Mouse (Mus musculus): Measurements from ENCODE around the gene Gm266. TPM values are rescaled to one million over a fixed set of nuclear protein-coding genes. Genes with fewer than 3 reads are reported as not detected.

Gm266 gene
- total RNA-seq, 2 experiments from 2014 or later, result not detected

DNA sequence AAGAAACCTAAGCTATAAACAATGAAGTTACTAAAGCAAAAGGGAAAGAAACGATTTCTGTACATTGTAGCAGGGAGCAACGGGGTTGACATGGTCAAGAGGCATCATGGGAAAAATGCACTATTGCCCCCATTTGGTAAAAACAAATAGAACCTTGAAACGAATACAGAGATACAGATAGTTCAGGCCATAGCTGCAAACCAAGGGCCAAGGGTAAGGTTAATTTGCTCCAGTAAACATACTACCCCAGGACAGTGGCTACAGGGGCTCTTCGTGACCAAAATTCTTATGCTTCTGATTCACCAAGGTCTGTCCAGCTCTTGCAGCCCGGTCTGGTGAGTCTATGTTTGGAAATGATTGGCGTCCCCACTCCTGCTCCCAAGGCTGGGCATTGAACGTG lies 22.1 kb downstream of the Gm266 start:
- ATAC-seq (replicated peaks; ENCODE audit: low FRiP score, low TSS enrichment, poor library complexity, severe bottlenecking), result no peak

DNA sequence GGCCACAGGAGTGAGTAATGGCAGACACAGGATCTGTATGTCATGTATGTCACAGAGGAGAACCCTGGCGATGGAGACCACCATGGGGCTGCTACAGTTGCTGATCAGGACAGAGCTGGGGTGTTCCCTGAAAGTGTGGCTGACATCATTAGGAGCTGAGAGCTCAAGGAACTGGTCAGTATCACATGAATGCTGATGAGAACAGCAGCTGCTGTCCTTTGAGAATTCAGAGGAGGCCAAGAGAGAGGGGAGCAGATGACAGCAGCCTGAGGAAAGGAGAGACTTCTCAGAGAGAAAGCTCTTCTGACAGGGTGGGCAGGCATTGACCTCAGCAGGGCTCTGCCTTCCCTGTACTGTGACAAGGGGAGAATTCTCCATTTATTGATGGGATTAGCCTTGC lies 27.9 kb downstream of the Gm266 start:
- no peak for ATAC-seq (replicated peaks; ENCODE audit: low FRiP score, low TSS enrichment, poor library complexity, severe bottlenecking)

- ATAC-seq (replicated peaks; ENCODE audit: low FRiP score, low TSS enrichment, poor library complexity, severe bottlenecking), result no peak
Measured at GRCm38 (mm10) chr12:111455860-111456259, 29.8 kb downstream of the Gm266 start.

- ATAC-seq (replicated peaks; ENCODE audit: low FRiP score, low TSS enrichment, poor library complexity, severe bottlenecking), result 0 out of 2 replicates have a peak, but pooled peaks have one; percentile 2
Measured at GRCm38 (mm10) chr12:111455311-111455846, 30.2 kb downstream of the Gm266 start.

- ATAC-seq (replicated peaks; ENCODE audit: low FRiP score, low TSS enrichment, poor library complexity, severe bottlenecking), result no peak
Measured at GRCm38 (mm10) chr12:111454543-111455280, 30.9 kb downstream of the Gm266 start.

DNA sequence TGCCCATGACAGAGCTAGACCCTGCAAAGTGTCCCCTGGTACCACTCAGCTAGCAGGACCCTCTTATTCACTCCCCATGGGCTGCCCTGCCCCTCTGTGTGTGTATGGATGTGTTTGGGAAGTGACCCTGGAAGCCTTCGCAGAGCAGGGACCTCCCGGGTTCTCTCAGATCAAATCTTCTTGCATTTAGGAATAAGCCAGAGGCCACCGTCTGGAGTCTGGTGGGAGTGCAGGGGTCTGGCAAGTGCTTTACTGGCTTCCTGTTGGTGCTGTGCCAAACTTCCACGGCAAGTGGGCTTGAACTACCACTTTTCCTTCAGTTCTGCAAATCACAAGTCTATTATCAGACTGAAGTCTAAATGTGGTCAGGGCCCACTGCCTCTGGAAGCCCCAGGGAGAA lies 31.6 kb downstream of the Gm266 start:
- ATAC-seq (replicated peaks; ENCODE audit: low FRiP score, low TSS enrichment, poor library complexity, severe bottlenecking), result no peak

DNA sequence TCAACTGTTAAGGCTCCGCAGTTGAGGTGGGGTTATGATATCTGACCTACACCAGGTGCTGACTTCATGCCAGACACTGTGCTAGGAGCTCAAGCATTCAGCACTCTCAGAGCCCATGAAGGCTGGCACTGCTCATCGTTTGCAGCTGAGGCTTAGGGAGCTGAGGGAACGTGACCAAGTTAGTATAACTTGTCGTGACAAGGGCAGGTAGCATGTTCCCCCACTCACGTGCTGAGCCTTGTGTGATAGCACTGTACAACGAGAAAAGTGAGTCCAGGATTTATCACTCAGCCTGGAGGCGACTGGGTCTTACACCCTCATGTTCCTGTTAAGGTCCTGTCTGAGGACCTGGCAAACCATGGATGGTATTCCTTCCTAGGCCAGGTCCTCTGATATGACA lies 34.1 kb downstream of the Gm266 start:
- no peak for ATAC-seq (replicated peaks; ENCODE audit: low FRiP score, low TSS enrichment, poor library complexity, severe bottlenecking)

DNA sequence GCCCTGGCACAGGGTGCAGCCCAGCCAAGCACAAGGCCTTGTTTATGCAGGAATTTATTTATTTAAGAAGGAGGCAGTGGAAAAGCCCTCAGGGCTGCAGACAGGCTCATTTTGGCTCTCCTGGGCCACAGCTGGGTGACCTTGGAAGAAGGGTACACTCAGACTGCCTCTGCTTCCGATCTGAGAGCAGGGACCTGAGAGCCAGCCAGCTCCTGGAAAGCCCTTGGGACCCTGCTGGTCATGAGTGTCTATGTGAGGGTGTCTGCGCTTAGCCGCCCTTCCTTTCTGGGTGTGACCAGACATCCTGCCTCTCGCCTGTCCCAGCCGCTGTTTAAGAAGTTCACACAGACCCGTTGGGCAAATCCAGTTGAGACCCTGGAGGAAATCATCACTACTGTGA lies 35.3 kb downstream of the Gm266 start:
- ATAC-seq (replicated peaks; ENCODE audit: low FRiP score, low TSS enrichment, poor library complexity, severe bottlenecking), result no peak

DNA sequence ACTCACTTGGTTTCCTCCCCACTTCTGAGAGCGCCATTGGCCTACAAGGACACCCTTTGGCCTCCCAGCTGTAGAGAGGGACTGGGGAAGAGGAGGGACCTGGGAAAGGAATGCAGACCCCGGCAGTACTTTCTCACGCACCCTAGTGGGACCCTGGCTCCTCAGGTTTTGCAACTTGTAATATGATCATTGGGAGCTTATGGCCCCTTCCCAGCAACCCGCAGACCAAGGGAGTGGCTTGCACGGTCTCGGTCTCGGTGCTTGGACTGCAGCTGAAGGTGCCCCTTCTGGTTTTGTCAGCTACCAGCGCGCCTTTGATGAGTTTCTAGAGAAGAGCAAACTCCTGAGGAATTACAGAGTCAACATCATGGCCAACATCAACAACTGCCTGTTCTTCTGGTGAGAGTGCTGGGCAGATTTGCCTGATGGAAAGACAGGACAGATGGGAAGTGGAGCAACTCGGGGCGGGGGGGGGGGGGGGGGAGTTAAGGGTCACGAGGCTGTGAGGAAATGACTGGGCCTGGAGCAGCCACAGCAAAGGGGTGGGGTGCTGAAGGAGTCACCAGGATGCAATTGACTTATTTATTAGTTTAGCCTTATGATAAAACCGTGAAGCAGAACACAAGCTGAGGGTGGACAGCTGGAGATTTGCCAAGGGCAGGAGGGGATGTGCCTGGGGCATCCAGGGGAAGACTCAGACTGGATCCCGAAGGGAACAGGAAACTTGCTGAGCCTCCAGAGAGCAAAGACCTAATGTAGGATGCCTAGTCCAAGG lies 36.5 kb downstream of the Gm266 start:
- no peak for ATAC-seq (replicated peaks; ENCODE audit: low FRiP score, low TSS enrichment, poor library complexity, severe bottlenecking)

- ATAC-seq (replicated peaks; ENCODE audit: low FRiP score, low TSS enrichment, poor library complexity, severe bottlenecking), result no peak
Measured at GRCm38 (mm10) chr12:111447898-111448760, 37.5 kb downstream of the Gm266 start.

GRCm38 (mm10) chr12:111447350-111447749 lies 38.3 kb downstream of the Gm266 start:
- ATAC-seq (replicated peaks; ENCODE audit: low FRiP score, low TSS enrichment, poor library complexity, severe bottlenecking), result no peak

DNA sequence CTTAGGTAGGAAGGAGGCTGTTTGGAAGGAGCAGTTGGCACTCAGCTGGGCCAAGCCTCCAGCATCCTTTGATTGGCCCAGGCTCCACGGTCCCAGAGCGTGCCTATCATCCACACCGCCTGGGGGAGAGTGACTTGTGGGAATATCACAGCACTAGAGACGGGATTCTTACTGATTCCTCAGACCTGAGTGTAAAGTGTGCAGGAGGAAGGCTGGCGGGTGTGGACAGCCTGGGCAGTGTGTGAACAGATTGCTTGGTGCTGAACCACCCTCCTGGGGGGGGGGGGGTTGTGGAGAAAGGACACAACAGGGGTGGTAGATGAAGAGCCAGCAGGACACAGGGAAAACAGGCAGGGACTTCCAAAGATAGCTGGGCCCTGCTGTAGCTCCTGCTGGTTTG lies 38.9 kb downstream of the Gm266 start:
- ATAC-seq (replicated peaks; ENCODE audit: low FRiP score, low TSS enrichment, poor library complexity, severe bottlenecking), result no peak

GRCm38 (mm10) chr12:111445890-111446613 lies 39.6 kb downstream of the Gm266 start:
- ATAC-seq (replicated peaks; ENCODE audit: low FRiP score, low TSS enrichment, poor library complexity, severe bottlenecking), result no peak

- no peak for ATAC-seq (replicated peaks; ENCODE audit: low FRiP score, low TSS enrichment, poor library complexity, severe bottlenecking)
Measured at GRCm38 (mm10) chr12:111445161-111445889, 40.3 kb downstream of the Gm266 start.

DNA sequence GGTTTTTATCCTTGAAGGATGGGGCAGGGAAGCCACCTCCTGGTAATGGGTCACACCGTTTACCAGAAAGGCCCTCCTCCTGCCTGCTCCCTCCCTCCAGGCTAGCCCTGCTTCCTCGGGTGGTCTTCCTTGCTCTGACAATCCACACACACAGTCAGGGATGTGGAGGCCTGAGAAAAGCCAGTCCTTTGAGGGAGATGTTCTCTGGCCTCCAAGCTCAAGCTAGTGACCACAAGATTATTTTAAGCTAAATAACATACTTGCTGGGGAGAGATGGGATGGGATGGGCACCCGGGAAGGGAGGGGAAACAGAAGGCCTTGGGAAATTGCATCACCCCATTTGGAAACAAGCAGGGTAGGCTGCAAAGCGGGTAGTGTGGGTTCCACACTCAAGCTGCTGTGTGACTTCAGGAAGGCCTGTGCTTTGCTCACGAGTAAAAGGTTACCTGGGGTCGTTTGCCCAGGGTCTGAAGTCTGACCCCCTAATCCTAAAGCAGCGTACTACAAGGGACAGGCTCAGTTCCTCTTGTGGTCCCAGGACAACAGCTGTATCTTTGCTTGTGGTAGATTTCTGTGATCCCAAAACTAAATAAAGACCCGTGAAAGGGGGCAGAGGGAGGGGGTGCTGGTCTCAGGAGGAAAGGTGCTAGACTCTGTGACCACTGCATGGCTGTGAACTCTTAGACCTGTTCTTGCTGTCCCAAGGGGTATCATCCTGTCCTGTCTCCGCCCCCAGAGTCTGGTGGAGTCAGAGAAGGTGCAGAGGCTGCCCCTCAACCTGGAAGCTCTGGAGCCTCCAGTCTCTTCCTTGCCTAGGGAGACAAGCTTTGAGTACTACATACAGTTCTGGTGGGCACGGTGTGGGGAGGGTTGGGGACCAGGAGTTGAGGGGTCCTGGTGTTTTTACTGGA lies 41.4 kb downstream of the Gm266 start:
- no peak for ATAC-seq (replicated peaks; ENCODE audit: low FRiP score, low TSS enrichment, poor library complexity, severe bottlenecking)

DNA sequence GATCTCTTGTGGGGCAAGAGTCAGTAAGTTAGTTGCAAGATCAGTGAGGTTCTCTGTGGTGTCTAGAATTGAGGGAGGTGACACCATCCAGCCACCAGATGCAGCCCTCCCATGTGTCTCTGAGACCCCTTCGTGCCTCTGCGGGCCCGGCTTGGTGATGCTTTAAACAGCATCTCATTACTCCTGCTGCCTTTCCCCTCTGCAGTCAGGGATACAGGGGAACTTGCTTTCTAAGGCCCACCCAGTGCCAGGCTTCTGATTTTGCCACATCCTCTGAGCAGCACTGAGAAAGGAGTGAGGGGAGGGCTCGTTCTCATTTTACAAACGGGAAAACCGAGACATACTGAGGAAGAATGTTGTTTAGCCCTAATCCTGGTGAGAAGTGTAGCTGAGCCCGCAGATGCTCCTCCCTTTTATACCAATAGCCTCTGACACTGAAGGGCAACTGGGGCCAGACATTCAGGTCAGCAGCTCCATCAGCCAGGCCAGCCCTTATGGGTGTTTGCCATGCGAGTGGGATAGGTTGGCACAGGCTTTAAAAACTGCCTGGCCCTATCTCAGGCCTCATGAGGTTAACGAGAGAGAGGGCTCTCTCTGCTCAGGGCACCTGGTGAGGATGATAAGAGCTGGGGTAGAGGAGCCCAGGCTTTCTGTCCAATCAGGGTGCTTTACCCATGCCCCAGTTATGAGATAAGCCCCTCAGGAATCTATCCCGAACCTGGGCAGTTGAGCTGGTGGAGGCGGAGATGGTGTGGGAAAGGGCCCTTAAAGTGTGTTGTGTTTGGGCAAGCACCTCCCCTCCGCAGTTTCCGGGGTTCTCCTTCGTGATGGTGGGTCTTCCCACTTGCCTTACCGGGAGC lies 42.4 kb downstream of the Gm266 start:
- ATAC-seq (replicated peaks; ENCODE audit: low FRiP score, low TSS enrichment, poor library complexity, severe bottlenecking), result peak; percentile 85
